Mouse (Mus musculus): ENCODE results near the gene Reg4.

Gene Reg4

DNA sequence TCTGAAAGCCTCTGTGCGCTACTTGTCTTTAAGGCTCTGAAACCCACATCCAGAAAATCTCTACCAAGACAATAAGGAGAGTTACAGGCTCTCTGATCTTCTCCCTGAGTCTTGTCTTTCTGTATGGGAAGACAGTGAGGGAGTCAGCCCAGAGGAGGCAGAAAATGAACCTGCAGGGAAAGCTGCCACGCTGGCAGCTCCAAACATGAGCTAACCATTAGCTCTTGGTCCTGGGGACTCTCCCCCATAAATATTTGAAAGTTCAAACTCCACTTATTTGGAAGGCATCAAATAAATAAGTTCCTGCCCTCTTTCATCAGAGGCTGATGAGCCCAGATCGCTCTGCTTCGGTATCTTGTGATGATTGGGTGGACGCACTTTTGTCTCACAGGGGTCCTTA, 61.2 kb downstream of the Reg4 start:
- DNase-seq: no peak

Measured in kidney, adult 11 months (tissue).